Mouse (Mus musculus) embryonic facial prominence, embryonic 13.5 days (tissue): ENCODE results near the gene Olfr1427. TPM values are rescaled to one million over a fixed set of nuclear protein-coding genes. Genes with fewer than 3 reads are reported as not detected.
"Not testable (repeated sequence)": the region's sequence is repeated elsewhere in the genome, so short reads cannot be mapped to it uniquely, and the experiment has no call there.

ENCODE experiments used
- ATAC-seq: fragments of 200-750 bp; cut with Nextera tagmentation; 2 replicates; pipeline ENCODE4 v1.8.0; 2017; ENCODE audit warnings: low read depth; ENCODE audit not compliant: insufficient number of reproducible peaks, insufficient read depth, low FRiP score, low TSS enrichment
- H3K27ac ChIP-seq: fragments of 300-500 bp; sonication (generic); 2 replicates; pipeline ENCODE4 v1.5.1; 2015; ENCODE audit warnings: moderate library complexity, mild to moderate bottlenecking, inconsistent platforms
- H3K27me3 ChIP-seq: fragments of 300-500 bp; sonication (generic); 2 replicates; pipeline ENCODE4 v1.6.1; 2015; ENCODE audit warnings: mild to moderate bottlenecking, inconsistent platforms
- H3K36me3 ChIP-seq: fragments of 300-500 bp; sonication (generic); 2 replicates; pipeline ENCODE4 v1.6.1; 2015; ENCODE audit warnings: mild to moderate bottlenecking, inconsistent platforms
- H3K4me1 ChIP-seq: fragments of 300-500 bp; sonication (generic); 2 replicates; pipeline ENCODE4 v1.6.1; 2015; ENCODE audit warnings: inconsistent platforms
- H3K4me2 ChIP-seq: fragments of 300-500 bp; sonication (generic); 2 replicates; pipeline ENCODE4 v1.6.1; 2015; ENCODE audit warnings: moderate library complexity, mild to moderate bottlenecking, inconsistent platforms
- H3K4me3 ChIP-seq: fragments of 300-500 bp; sonication (generic); 2 replicates; pipeline ENCODE4 v1.5.1; 2015; ENCODE audit warnings: mild to moderate bottlenecking, inconsistent platforms
- H3K9ac ChIP-seq: fragments of 300-500 bp; sonication (generic); 2 replicates; pipeline ENCODE4 v1.6.1; 2015; ENCODE audit warnings: mild to moderate bottlenecking, inconsistent platforms
- H3K9me3 ChIP-seq: fragments of 300-500 bp; sonication (generic); 2 replicates; pipeline ENCODE4 v1.6.1; 2016; ENCODE audit warnings: inconsistent platforms
- WGBS: fragments of 180-500 bp; shearing (Covaris S2); methylation state at CpG from one replicate; pipeline ENCODE4 v1.1.7; 2015; ENCODE audit warnings: mixed read lengths; 5-methylcytosine and 5-hydroxymethylcytosine counted together
- polyA plus RNA-seq: library from polyadenylated mRNA; unstranded; fragments of >200 nt; fragmentation: Nextera tagmentation; extraction: Ambion mirVana; gene quantifications from 2 replicates; pipeline ENCODE4 v1.2.1, GENCODE M21; 2015

The Olfr1427 gene
- polyA plus RNA-seq, 1 experiment from 2014 or later = not detected

DNA sequence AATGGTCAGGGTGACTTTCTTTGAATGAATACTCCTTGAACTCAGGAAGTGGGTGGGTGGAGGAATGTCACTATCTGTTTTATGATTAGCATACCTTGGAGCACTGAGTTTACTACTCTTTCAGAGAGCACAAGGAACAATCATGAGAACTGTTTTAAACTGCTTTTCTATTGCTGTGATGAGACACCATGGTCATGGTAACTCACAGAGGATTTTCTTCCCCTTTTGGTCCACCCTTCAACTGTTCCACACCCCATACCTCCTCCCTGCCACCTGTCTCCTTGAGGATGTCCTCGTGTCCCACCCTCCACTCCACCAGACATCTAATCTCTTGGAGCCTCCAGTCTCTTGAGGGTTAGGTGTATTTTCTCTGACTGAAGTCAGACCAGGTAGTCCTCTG lies 35.3 kb downstream of the Olfr1427 start:
- not testable (repeated sequence) for H3K36me3 ChIP-seq, H3K4me1 ChIP-seq, H3K27me3 ChIP-seq, H3K4me3 ChIP-seq, H3K4me2 ChIP-seq, H3K9me3 ChIP-seq, H3K9ac ChIP-seq, H3K27ac ChIP-seq, ATAC-seq
- 71% methylated on average over 1 of the region's 1 CpGs for WGBS

DNA sequence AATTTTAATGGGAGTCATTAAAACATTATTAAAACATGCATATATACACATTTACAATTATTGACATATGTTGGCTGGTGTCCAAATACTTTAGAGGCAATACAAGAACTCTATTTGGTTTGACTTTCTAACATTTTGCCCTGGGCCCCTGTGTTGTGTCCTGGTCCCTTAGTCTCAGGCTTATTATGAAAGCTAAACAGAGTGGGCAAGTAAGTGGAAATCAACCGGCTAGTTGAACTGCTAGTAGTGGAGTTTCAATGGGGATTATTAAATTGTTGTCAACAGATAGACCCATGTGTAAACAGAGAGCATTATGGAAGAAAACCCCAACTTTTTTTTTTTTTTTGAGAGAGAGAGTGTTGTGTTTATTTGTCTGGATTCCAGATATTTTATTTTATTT lies 40.6 kb downstream of the Olfr1427 start, which contains the start of gene Olfr1424:
TSS of gene Olfr1424 (minus strand) at position 101 of the 400 bp plus-strand sequence.
- not testable (repeated sequence) for H3K4me2 ChIP-seq, H3K4me3 ChIP-seq, H3K27ac ChIP-seq, H3K9ac ChIP-seq, H3K4me1 ChIP-seq, H3K27me3 ChIP-seq, H3K36me3 ChIP-seq, H3K9me3 ChIP-seq, ATAC-seq
- WGBS = 75% methylated on average over 1 of the region's 1 CpGs

Other genes with a start within 250 kb of the Olfr1427 start
- gene Olfr1418, start 242.3 kb downstream of the Olfr1427 start, polyA plus RNA-seq = not detected in 2 replicates
- gene Olfr1419, start 228.2 kb downstream of the Olfr1427 start, polyA plus RNA-seq = not detected in 2 replicates
- gene Olfr1420, start 216.8 kb downstream of the Olfr1427 start, polyA plus RNA-seq = 0.37 TPM in 1 of 2 replicates, not detected in the other
- 18.9 and 20.5 TPM in 2 replicates for gene Patl1, start 190.9 kb downstream of the Olfr1427 start, polyA plus RNA-seq
- gene Osbp, start 137.4 kb downstream of the Olfr1427 start, polyA plus RNA-seq = 5.0 and 7.0 TPM in 2 replicates
- gene Olfr1423, start 62.0 kb downstream of the Olfr1427 start, polyA plus RNA-seq = not detected in 2 replicates
- gene Olfr1424, start 40.7 kb downstream of the Olfr1427 start, polyA plus RNA-seq = not detected in 2 replicates
- not detected in 2 replicates for gene Olfr1425, start 25.6 kb downstream of the Olfr1427 start, polyA plus RNA-seq
- not detected in 2 replicates for gene Olfr1426, start 11.3 kb downstream of the Olfr1427 start, polyA plus RNA-seq
- not detected in 2 replicates for gene Olfr1428, start 12.6 kb upstream of the Olfr1427 start, polyA plus RNA-seq
- not detected in 2 replicates for gene Olfr76, start 19.9 kb upstream of the Olfr1427 start, polyA plus RNA-seq
- not detected in 2 replicates for gene Olfr1555-ps1, start 66.8 kb upstream of the Olfr1427 start, polyA plus RNA-seq
- not detected in 2 replicates for gene Olfr1431, start 97.3 kb upstream of the Olfr1427 start, polyA plus RNA-seq
- not detected in 2 replicates for gene Olfr1432, start 129.3 kb upstream of the Olfr1427 start, polyA plus RNA-seq
- not detected in 2 replicates for gene Olfr262, start 138.3 kb upstream of the Olfr1427 start, polyA plus RNA-seq
- 0.19 TPM in 1 of 2 replicates, not detected in the other for gene Olfr235, start 157.7 kb upstream of the Olfr1427 start, polyA plus RNA-seq
- 0.47 TPM in 1 of 2 replicates, not detected in the other for gene Olfr1434, start 176.5 kb upstream of the Olfr1427 start, polyA plus RNA-seq
- gene Olfr1436, start 195.8 kb upstream of the Olfr1427 start, polyA plus RNA-seq = not detected in 2 replicates
- 0.07 TPM in 1 of 2 replicates, not detected in the other for gene Olfr1437, start 221.8 kb upstream of the Olfr1427 start, polyA plus RNA-seq
- gene Olfr1438-ps1, start 232.6 kb upstream of the Olfr1427 start, polyA plus RNA-seq = not detected in 2 replicates